Mouse (Mus musculus): Measurements from ENCODE around the gene Commd2. TPM values are rescaled to one million over a fixed set of nuclear protein-coding genes. Genes with fewer than 3 reads are reported as not detected.

The Commd2 gene
- total RNA-seq, 2 experiments from 2014 or later, result 20.3 to 22.6 TPM

DNA sequence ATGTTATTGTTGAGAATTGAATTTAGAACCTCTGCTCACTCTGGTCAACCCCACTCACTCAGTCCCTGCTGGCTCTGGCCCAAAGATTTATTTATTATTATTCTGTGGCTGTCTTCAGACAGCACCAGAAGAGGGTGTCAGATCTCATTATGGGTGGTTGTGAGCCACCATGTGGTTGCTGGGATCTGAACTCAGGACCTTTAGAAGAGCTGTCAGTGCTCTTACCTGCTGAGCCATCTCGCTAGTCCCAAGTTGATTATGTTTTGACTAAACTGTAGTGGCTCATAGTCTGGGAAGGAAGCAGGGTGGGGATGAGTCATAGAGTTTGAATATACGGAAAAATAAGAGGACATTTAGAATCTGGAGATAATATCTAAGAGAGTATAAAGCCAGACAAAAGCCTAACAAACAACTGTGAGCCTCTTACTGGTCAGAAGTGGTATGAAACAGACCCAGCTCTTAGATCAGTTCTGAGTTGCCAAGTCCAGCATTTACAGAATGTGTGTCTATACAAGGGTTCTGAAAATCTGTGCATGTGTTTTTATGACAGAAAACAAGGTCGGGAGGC is 39.0 kb downstream of the Commd2 start:
- no peak for DNase-seq

DNA sequence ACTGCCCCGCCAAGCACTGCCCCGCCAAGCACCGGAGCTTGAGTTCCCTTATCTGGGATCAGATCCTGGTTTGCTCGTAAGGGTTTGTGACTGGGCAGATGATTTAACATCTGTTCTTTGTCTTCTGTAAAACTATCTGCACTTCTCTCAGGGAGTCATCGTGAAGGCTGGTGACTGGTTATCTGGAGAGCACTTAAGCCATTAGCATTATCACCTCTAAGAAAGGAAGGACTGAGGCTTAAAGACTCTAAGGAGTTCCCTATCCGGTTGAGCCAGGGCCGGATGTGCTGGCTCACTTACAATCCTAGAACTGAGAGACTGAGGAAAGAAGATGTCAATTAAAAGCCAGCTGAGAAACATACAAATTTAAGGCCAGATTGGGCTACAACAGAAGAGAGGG is 39.7 kb downstream of the Commd2 start:
- DNase-seq, result no peak

DNA sequence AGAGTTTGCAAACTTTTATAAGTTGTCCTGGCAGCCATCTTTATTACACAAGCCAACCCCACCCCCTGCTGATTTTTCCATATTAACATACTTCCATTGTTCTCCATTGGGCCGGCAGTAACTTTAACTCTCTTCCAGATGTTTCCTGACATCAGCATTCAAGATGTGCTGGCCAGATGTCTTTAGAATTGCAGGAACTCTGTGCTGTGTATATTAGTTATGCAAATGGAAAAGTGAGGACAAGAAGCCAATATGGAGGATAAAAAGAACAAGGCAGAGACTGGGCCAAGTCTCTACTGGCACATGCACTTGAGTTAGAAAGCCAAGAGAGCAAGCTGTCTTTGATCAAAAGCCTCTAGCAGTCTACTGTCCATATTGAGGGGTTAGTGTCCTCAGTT is 46.9 kb downstream of the Commd2 start:
- DNase-seq, result no peak

DNA sequence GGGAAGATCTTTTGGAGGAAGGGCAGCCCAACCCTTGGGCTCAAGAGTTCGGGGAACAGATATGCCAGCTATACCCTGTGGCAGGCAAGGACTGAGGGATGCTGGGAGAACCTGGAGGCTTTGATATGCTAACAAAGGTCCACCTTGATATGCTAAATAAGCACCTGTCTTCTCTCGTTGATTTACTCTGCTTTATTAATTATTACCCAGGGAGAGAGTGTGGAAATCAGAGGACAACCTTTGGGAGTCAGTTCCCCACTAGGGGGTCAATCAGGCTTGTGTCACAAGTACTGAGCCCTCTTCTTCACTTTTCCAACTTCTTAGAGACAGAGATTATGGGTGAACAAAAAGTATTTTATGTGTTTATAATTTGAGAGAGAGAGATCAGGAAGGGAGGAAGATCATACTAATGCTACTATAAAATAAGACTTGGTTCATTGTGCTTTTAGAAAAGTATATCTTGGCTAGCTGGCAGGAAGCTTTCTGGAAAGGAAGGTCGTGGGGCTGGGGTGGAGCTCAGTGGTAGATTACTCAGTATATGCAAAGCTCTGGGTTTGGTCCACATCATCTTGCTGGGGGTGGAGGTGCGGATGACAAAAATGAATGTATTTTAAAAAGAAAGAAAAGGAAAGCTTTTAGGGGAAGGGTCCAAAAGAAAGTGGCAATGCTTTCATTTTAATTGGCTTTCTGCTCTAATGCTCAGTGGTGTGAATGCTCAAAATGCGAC is 47.5 kb downstream of the Commd2 start:
- no peak for DNase-seq

DNA sequence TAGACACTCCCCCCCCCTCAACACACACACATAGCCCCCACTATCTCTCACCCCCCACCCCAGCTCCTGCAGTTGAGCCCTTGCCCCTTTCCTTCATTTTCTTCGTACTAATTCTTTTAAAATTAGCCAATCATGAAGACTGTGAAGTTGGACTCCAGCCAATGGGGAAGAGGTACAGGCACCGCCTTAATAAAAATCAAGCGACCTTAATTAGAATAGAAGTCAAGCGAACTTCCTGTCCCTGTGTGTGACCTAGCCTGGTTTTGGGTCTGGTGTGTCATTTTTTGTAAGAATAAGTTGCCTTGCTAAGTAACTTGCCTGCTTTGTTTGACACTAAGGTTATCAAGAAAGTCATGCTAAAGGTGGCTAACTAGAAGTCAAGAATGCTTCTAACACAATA is 48.9 kb downstream of the Commd2 start:
- DNase-seq, result no peak

DNA sequence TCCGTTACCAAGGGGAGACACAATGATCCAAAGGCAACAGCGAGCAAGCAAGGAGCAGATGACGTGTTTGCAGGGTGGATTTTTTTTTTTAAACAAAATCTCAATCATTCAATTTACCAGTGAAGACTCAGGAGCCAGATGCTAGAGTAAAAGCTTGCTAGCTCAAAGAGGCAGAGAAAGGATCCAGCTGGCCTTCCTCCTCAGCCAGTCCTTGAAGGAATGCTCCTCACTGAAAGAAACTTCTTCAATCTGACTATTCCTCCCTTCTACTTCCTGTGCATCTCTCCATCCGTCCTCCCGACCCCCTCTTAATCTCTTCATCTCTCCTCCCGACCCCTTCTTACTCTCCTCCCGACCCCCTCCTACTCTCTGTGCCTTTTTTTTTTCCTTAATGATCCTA is 54.9 kb downstream of the Commd2 start:
- no peak for DNase-seq

DNA sequence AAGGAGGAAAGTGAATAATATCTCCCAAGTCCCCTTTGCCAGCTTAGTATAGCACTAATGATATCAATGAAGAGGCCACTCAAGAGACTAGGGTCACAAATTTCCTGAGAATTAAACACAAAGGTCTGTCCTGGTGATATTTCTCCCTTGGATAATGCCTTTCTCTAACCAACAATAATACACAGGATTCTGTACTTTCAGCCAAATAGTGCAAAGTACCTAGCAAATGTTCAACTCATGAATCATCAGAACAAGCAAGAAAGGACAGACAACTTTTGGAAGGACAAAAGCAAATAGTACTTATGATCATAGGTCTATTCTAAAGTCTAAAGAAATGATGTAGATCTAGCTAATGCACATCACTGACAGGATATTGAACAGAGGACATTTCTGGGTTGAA is 56.0 kb downstream of the Commd2 start:
- DNase-seq, result no peak

Small RNAs within 50 kb of the gene (microRNA-seq; reads per million reads assigned to microRNA genes)
- 0 reads per million in 2 experiments for gene Mir6377

Other genes starting within 250 kb of the Commd2 start
- not detected for gene Tm4sf4, start 226.4 kb downstream of the Commd2 start, total RNA-seq (2021)
- gene Wwtr1, start 75.8 kb downstream of the Commd2 start, total RNA-seq (2021), result 10 to 100 TPM; 15.5 to 15.8 TPM
- gene Ankub1, start 41.1 kb upstream of the Commd2 start, total RNA-seq (2021), result 1 to 10 TPM; 1.9 to 2.1 TPM
- gene Rnf13, start 84.3 kb upstream of the Commd2 start, total RNA-seq (2021), result 10 to 100 TPM; 90.3 to 92.1 TPM
- 100 to 1,000 TPM; 529 to 554 TPM for gene Pfn2, start 196.4 kb upstream of the Commd2 start, total RNA-seq (2021)